Comparison of ENCODE assay signal across 10 mouse cellular contexts in the genomic region with DNA sequence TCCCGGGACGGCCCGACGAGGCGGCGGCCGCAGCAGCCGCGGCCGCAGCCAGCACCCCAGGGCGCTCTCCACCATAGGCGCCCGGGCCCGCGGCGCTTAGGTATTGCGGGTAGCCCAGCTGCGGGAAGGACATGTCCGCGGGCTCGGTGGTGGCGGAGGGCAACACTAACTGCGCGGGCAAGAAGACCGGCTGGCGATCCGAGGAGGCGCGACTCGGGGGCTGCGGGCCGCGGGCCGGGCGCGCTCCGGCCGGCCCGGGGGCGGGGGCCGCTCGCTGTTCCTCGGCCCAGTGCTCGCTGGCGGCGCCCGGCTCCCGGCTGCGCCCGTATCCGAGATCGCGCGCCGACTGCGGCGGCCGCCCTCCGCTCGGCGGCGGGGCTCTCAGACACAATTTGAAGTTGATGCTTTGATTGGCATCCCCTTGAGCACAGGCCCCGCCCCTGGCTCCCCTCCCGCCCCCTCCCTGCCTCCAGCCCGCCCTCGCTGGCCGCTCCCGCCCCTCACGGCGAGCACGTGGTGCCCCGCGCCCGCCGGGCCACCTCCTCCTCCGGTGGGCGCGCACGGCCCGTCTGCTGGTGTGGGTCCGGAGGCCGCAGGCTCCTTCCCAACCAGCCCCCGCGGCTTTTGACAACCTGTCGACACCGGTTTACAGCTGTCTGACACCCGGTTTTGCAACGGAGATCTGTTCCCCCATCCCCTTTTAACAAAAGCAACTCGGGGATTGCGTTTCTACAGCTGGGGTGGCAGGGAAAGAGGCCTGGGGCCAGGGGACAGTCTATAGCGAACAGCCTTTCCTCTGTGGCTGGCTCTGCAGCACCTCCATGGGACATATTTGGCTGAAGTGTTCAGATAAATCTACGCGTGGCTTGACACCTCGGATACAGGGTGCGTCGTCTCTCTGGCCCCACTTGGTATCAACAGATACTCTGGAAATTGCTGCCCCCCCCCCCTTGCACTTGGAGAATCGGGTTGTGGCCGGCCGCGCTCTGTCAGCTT. TPM values are rescaled to one million over a fixed set of nuclear protein-coding genes. Genes with fewer than 3 reads are reported as not detected.
DNase-seq lines count a peak whose midpoint lies in the region; ATAC-seq and TF ChIP-seq lines count a peak whose summit lies in the region.
"Had no signal": no experiment of that assay in that cellular context is flagged by ENCODE, and none has a peak within 500 bp of the region (broad histone marks: within the 10 kb centered on the region; RNA-seq: fewer than 3 reads in every experiment).

Gene Irx1, minus strand, starts transcription at position 368 of the 996 bp plus-strand sequence.

- H3K9ac ChIP-seq in lung, embryonic 16.5 days (ENCODE audit: low read length): peak within 1 kb of the TSS; percentile 89

- DNase-seq in gastrocnemius, adult 2 months: no peak
- no peak for DNase-seq in gastrocnemius, adult 18-20 months (ENCODE audit: low spot score)
- peak; percentile 75 for DNase-seq in forebrain, embryonic 10.5 days (ENCODE audit: extremely low spot score, low spot score)
- peak; percentile 53 for DNase-seq in kidney, adult 2 months
- DNase-seq in T-cell, adult 2 months (ENCODE audit: low spot score): no peak
- DNase-seq in layer of hippocampus, adult 18-20 months (ENCODE audit: low spot score in 2 of 2): no peak

- TF ChIP-seq CTCF in gastrocnemius, adult 2 months (IDR thresholded peaks at IDR 0.05): no peak
- no peak for TF ChIP-seq CTCF in kidney, adult 2 months (conservative IDR thresholded peaks at IDR 0.05; ENCODE audit: insufficient read depth, insufficient read length, low read depth, low read length)

- peak within 1 kb of the TSS; percentile 61 for H3K4me2 ChIP-seq in lung, embryonic 16.5 days (ENCODE audit: low read depth, low read length)

- intact Hi-C loops in gastrocnemius, adult 2 months (cut with DNase I): no loop called here

- H3K27me3 ChIP-seq in forebrain, embryonic 10.5 days (ENCODE audit: poor library complexity, severe bottlenecking): peaks cover 99% of the 10 kb centered on the region
- peaks cover 3% of the 10 kb centered on the region; the same call in 1 of the 2 replicates for H3K27me3 ChIP-seq in kidney, adult 2 months (replicated peaks; ENCODE audit: control insufficient read depth, insufficient read depth, low read length)
- peaks cover 88% of the 10 kb centered on the region for H3K27me3 ChIP-seq in lung, embryonic 16.5 days (ENCODE audit: control insufficient read depth, insufficient read depth, low read depth, low read length)
- H3K27me3 ChIP-seq: CH12.LX had no signal

- peak within 1 kb of the TSS; percentile 64 for H3K4me3 ChIP-seq in gastrocnemius, adult 2 months
- peak within 1 kb of the TSS; percentile 59 for H3K4me3 ChIP-seq in forebrain, embryonic 10.5 days
- H3K4me3 ChIP-seq in kidney, adult 2 months (ENCODE audit: insufficient read depth, low read depth, low read length): peak within 1 kb of the TSS; percentile 64
- H3K4me3 ChIP-seq in lung, embryonic 16.5 days (ENCODE audit: low read length): peak within 1 kb of the TSS; percentile 67

- ATAC-seq in lung, embryonic 16.5 days (ENCODE audit: low read depth): peak; percentile 83
- ATAC-seq in activated CD4-positive, CD25-positive, alpha-beta regulatory T cell, adult 4 months: no peak

- H3K27ac ChIP-seq in gastrocnemius, adult 2 months: no peak within 1 kb of the TSS
- peak within 1 kb of the TSS; percentile 80 for H3K27ac ChIP-seq in forebrain, embryonic 10.5 days
- peak within 1 kb of the TSS; percentile 82 for H3K27ac ChIP-seq in kidney, adult 2 months (ENCODE audit: insufficient read depth, low read depth, low read length)
- peak within 1 kb of the TSS; percentile 86 for H3K27ac ChIP-seq in lung, embryonic 16.5 days (ENCODE audit: low read length)

- no peaks in the 10 kb centered on the region for H3K9me3 ChIP-seq in forebrain, embryonic 10.5 days
- no peaks in the 10 kb centered on the region for H3K9me3 ChIP-seq in lung, embryonic 16.5 days (ENCODE audit: control insufficient read depth, low read length)

- no peak for TF ChIP-seq POLR2A in kidney, adult 2 months (IDR thresholded peaks at IDR 0.05; ENCODE audit: low read depth, low read length)

- H3K4me1 ChIP-seq in forebrain, embryonic 10.5 days: peaks cover 60% of the 10 kb centered on the region
- no peaks in the 10 kb centered on the region for H3K4me1 ChIP-seq in kidney, adult 2 months (ENCODE audit: control insufficient read depth, insufficient read depth, low read length)
- H3K4me1 ChIP-seq in lung, embryonic 16.5 days (replicated peaks; ENCODE audit: control insufficient read depth, insufficient read depth, low read length): peaks cover 5% of the 10 kb centered on the region

- no peaks in the 10 kb centered on the region for H3K36me3 ChIP-seq in forebrain, embryonic 10.5 days (replicated peaks)
- H3K36me3 ChIP-seq in kidney, adult 2 months (ENCODE audit: control insufficient read depth, insufficient read depth, low read length): no peaks in the 10 kb centered on the region
- no peaks in the 10 kb centered on the region for H3K36me3 ChIP-seq in lung, embryonic 16.5 days (ENCODE audit: control insufficient read depth, insufficient read depth, low read length)

- under 1% methylated on average over 99 of the region's 100 CpGs for WGBS in forebrain, embryonic 10.5 days
- WGBS in kidney, adult 2 months: 1% methylated on average over 99 of the region's 100 CpGs
- 1% methylated on average over 69 of the region's 100 CpGs for WGBS in lung, embryonic 16.5 days

RNA-seq across cellular contexts. Expression of gene Irx1, which starts in this region (rescaled TPM):
- total RNA-seq in gastrocnemius, adult 2 months (2021): not detected
- total RNA-seq in gastrocnemius, adult 18-20 months (2021): not detected
- polyA plus RNA-seq in forebrain, embryonic 10.5 days (2016; fragmentation: Nextera tagmentation; extraction: Ambion mirVana): 0.31 and 0.40 TPM in 2 replicates
- polyA plus RNA-seq in kidney, adult 2 months (2012; rRNA removed): 41.1 and 52.1 TPM in 2 replicates
- polyA plus RNA-seq in lung, embryonic 16.5 days (2015; fragmentation: Nextera tagmentation; extraction: Ambion mirVana): 5.7 and 7.5 TPM in 2 replicates
- polyA plus RNA-seq in activated CD4-positive, CD25-positive, alpha-beta regulatory T cell, adult 4 months (2017; shearing (Covaris generic)): not detected
- total RNA-seq in layer of hippocampus, adult 18-20 months (2021): 1 to 10 TPM in 1 of 2 experiments, under 1 TPM in 1; 0.69 to 1.2 TPM
- total RNA-seq: CH12.LX had no signal
- polyA plus RNA-seq: large intestine, adult 2 months had no signal

Comparison
In these comparisons a context has a peak if more than half of its experiments do, and no peak if none do; other contexts are left out.
1. Peak in DNase-seq, H3K4me3 ChIP-seq and H3K27ac ChIP-seq in forebrain, embryonic 10.5 days; RNA of the gene not detected or under 1 TPM.